21 mouse cellular contexts compared by ENCODE assay signal in genomic region chr9:97534196-97534595, GRCm38 (mm10).
DNase-seq lines count a peak whose midpoint lies in the region; ATAC-seq and TF ChIP-seq lines count a peak whose summit lies in the region.
"Had no signal": no experiment of that assay in that cellular context is flagged by ENCODE, and none has a peak within 500 bp of the region (broad histone marks: within the 10 kb centered on the region; RNA-seq: fewer than 3 reads in every experiment).

No protein-coding gene starts in this region.

- DNase-seq in left cerebral cortex, adult 18-20 months (ENCODE audit: low spot score in 2 of 2) = peak; percentile 15 to 27
- no peak for DNase-seq in left cerebral cortex, postnatal 4 days
- DNase-seq in layer of hippocampus, adult 2 months (ENCODE audit: low spot score in 2 of 2) = peak; percentile 66 to 82
- peak; percentile 28 to 31 for DNase-seq in left cerebral cortex, postnatal 36 days (ENCODE audit: low spot score in 2 of 2)
- DNase-seq in heart, adult 9 months (ENCODE audit: low spot score in 2 of 2) = no peak
- no peak for DNase-seq in retina, postnatal 1 day
- DNase-seq: adrenal gland, postnatal 36 days; cerebellum, postnatal 10 days; embryo, embryonic 11 days; lung, adult 2 months; lung, postnatal 4 days; spleen, adult 18-20 months; thymus, postnatal 25 days had no signal

- no peak for TF ChIP-seq CTCF in layer of hippocampus, adult 2 months (conservative IDR thresholded peaks at IDR 0.05)

- ATAC-seq in forebrain, embryonic 16.5 days = peak; percentile 76
- ATAC-seq: intestine, postnatal 0 days had no signal

- no peak overlapping the region for H3K9ac ChIP-seq in forebrain, embryonic 16.5 days (replicated peaks; ENCODE audit: low read depth, low read length)
- H3K9ac ChIP-seq: heart, embryonic 12.5 days; hindbrain, embryonic 15.5 days; neural tube, embryonic 13.5 days; stomach, embryonic 15.5 days had no signal

- 0 out of 2 replicates have a peak, but pooled peaks cover 2% of the 10 kb centered on the region for H3K4me1 ChIP-seq in forebrain, embryonic 16.5 days (replicated peaks; ENCODE audit: control insufficient read depth, insufficient read depth, low read length)
- H3K4me1 ChIP-seq: heart, embryonic 12.5 days; neural tube, embryonic 13.5 days; stomach, embryonic 15.5 days had no signal

- H3K4me2 ChIP-seq in forebrain, embryonic 16.5 days (ENCODE audit: low read length) = no peak overlapping the region
- H3K4me2 ChIP-seq: heart, embryonic 12.5 days; hindbrain, embryonic 15.5 days; neural tube, embryonic 13.5 days; stomach, embryonic 15.5 days had no signal

- no peaks in the 10 kb centered on the region for H3K27me3 ChIP-seq in forebrain, embryonic 16.5 days (replicated peaks; ENCODE audit: control insufficient read depth, insufficient read depth, low read length)
- H3K27me3 ChIP-seq: hindbrain, embryonic 15.5 days; neural tube, embryonic 13.5 days; stomach, embryonic 15.5 days had no signal

- no peak overlapping the region for H3K4me3 ChIP-seq in forebrain, embryonic 16.5 days (replicated peaks; ENCODE audit: low read length)
- H3K4me3 ChIP-seq in layer of hippocampus, adult 2 months = no peak overlapping the region
- H3K4me3 ChIP-seq: heart, embryonic 12.5 days; hindbrain, embryonic 15.5 days; midbrain, embryonic 10.5 days; neural tube, embryonic 13.5 days; stomach, embryonic 15.5 days had no signal

- intact Hi-C loops in left cerebral cortex, postnatal 4 days (cut with DNase I) = no loop called here
- intact Hi-C loops in left cerebral cortex, postnatal 36 days (cut with DNase I) = no loop called here

- no peaks in the 10 kb centered on the region for H3K9me3 ChIP-seq in forebrain, embryonic 16.5 days (ENCODE audit: control insufficient read depth, low read length)
- H3K9me3 ChIP-seq: heart, embryonic 12.5 days; hindbrain, embryonic 15.5 days; midbrain, embryonic 10.5 days; neural tube, embryonic 13.5 days; stomach, embryonic 15.5 days had no signal

- WGBS in forebrain, embryonic 16.5 days = 79% methylated on average over 2 of the region's 2 CpGs

- no peaks in the 10 kb centered on the region for H3K36me3 ChIP-seq in forebrain, embryonic 16.5 days (ENCODE audit: control insufficient read depth, insufficient read depth)
- H3K36me3 ChIP-seq: heart, embryonic 12.5 days; hindbrain, embryonic 15.5 days; midbrain, embryonic 10.5 days; neural tube, embryonic 13.5 days; stomach, embryonic 15.5 days had no signal

- H3K27ac ChIP-seq in forebrain, embryonic 16.5 days (ENCODE audit: low read length) = no peak overlapping the region
- peak overlapping the region; percentile 46; the same call in 1 of the 2 replicates for H3K27ac ChIP-seq in layer of hippocampus, adult 2 months
- H3K27ac ChIP-seq: hindbrain, embryonic 15.5 days; kidney, postnatal 0 days; midbrain, embryonic 10.5 days; neural tube, embryonic 13.5 days; stomach, embryonic 15.5 days had no signal

Comparison
In these comparisons a context has a peak if more than half of its experiments do, and no peak if none do; other contexts are left out.
1. DNase-seq: peak in left cerebral cortex, adult 18-20 months (2 of 2), layer of hippocampus, adult 2 months (2 of 2) and left cerebral cortex, postnatal 36 days (2 of 2); none in left cerebral cortex, postnatal 4 days (single experiment), heart, adult 9 months (0 of 2) and retina, postnatal 1 day (single experiment).